Mouse (Mus musculus) frontal cortex, postnatal 10 days (tissue): Measurements from ENCODE around the gene Gpr183.

ENCODE experiments used
- DNase-seq, 2 experiments: peaks; one replicate each; pipeline ENCODE4 v3.0.0; 2022; ENCODE audit warnings: low spot score in 2 of 2, mixed read lengths in 1 of 2

The Gpr183 gene

DNA sequence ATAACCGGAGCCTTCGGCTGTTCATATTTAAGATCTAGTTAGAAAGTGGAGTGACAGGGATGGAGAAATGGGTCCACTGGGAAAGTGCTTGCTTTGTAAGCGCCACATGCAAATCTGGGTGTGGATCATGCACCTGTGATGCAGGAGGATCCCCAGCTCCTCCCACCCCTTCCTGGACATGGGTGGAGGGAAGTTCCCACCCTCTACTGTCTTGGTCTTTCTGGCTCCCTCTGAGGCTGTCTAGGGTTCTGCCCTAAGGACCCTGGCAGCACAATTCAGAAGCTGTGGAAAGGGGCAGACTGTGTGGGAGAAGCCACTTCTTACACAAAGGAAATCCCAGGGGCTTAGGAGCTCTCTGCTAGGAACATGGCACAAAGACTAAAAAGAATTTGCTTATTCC is 33.4 kb downstream of the Gpr183 start:
- no peak for DNase-seq

DNA sequence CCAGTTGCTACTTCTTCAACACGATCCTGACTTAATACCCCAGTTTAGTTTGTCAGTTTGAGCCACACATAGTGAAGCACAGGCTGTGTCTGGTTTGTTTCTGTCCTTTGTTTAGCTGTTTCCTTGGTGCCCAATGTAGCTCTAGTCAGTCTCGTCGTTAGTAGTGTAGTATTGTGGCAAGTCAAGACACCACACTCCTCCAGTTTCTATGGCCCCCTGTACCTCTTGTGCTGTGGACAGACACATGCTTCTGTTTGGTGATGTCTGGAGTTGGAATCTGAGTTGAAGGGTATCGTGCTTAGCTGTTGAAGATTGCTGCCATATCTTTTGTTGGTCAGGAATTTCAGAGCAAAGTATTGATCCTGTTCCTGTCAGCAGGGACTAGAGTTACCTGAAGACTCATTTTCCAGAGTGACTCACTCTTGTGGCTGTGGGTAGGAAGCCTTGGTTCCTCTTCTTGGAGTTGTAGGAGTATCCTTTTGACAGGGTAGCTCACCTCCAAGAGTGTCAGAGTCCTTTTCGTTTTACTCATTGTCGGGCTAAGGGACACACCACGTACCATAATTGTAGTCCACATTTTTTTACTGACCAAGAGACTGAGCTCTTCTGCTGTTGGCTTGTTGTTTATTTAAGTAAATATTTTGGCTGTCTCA is 34.1 kb downstream of the Gpr183 start:
- no peak for DNase-seq

DNA sequence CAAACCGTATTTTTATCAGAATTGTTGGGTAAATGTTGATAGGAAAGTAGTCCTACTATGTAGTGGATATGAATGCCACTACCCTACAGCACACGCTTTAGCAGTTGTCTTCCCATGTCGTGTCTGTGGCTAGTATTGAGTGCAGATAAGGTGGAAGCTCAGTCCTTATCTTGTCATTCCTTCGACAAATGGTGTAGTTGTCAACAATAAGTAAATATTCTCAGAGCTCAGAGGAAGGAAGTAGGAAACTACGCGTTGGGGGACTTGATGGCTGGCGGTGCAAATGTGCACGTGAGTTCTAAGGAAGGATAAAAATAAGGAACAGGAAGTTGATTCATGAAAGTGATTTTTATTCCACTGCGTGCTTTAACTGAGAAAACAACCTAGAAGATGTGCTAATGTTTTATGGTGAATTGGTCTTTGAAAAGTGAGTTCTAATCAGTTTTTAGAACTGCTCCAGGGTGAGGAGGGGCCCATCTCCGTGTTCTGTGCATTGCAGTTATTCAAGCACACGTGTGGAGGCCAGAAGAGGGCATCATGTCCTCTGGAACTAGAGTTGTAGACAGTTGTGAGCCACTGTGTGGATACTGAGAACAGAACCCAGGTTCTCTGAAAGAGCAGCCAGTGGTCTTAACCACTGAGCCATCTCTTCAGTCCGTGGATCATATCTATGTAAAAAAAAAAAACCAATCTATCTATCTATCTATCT is 35.6 kb downstream of the Gpr183 start:
- no peak for DNase-seq

DNA sequence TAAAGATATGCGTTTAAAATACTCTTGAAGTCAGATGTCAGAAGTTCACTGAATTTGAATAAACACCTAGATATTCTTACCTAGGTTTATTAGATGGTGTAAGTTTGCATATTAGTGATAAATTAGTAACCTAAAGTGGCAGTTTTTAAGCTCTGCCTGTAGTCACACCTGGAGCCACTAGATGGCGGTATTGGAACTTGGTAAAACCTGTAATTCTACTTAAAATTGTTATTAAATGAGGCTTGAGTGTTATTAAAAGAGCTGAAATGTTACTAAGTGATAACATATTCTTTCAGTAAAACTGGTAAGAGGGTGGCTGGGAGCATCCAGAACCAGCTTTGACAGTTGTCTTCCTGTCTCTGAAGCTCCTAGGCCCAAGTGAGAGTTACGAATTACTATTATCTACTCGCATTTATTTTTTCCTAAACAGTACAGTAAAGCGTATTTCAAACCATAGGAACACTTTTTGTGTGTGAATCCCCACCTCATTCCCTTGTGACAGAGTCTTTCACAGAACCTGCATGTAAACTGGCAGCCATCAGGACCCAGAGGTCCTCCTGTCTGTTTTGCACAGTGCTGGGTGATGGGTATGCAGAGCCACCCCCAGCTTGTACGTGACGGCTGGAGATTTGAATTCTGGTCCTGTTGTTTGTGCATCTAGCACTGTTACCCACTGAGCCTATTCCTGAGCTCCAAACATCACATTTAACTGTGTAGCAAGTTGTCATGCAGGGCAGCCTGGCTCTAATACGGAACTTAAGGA is 36.4 kb downstream of the Gpr183 start:
- DNase-seq, result peak in 1 of 2 experiments; percentile 31

DNA sequence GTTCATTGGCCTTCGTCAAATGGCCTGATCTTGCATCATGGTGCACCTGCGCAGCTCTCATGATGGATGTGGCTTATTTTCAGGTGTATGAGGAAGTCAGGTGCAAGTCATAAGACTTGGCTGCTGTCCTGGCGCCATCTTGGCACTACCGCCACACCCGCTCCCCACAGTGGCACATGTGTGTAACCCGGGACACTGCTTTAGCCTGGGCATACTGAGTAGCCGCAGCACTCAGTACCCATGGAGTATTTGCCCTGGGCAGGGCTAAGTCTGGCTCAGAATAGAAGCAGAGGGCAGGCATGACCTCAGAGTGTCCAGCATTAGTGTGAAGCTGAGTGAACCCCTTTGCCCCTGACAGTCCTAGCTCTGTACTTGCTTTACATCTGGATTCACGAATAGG is 37.5 kb downstream of the Gpr183 start:
- DNase-seq, result no peak

DNA sequence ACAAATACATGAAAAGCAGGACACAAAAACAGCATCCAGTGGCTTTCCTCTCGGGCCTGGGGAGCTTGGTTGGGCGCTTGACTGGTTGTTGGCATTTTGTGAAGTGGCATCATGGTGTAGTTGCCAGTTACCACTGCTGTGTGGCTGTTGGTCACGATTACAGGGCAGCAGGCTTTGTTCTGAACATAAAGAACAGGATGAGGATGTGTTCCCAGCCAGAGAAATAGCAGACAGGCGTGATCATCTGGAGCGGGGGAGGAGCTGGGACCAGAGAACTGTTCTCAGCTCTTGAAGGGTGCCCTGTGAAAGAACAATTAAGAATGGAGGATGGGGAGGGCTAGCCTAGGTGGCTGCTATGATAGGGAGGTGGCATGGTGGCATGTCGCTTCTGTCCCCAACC is 38.1 kb downstream of the Gpr183 start:
- no peak for DNase-seq

DNA sequence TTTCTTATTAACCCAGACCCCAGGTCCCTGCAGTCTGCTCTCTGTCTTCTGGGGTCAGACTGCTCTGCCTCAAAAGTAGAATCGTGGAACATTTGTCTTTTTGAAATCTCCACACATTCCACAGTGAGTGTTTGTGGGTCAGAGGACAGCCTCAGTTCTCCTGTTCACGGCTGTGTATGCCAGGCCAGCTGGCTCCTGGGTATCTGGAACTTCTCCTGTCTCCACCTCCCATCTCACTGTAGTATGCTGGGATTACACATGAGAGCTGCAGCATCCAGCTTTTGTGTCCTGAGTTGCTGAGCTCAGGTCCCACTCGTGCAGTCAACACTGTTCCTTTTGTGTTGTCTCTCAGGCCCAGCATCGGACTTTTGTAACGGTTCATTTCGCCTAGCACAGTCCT is 40.1 kb downstream of the Gpr183 start:
- DNase-seq, result no peak

DNA sequence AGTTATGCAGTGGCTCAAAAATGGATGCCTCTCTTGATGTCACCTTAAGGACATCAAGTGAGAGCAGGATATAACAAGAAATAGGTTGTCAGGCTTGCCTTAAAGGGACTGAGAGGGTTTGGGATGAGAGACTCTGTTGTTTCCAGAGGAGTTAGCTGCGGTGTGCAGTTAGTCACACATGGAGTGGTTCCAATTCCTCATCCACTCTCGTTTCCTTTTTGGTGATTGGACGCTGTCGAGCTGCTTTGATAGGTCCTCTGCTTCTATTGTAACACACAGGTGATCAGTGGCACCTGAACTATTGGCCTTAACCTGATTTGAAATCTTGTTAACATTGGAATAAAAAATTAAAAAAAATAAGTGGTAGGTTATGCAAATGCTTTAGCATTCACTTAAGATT is 42.3 kb downstream of the Gpr183 start:
- DNase-seq, result no peak

DNA sequence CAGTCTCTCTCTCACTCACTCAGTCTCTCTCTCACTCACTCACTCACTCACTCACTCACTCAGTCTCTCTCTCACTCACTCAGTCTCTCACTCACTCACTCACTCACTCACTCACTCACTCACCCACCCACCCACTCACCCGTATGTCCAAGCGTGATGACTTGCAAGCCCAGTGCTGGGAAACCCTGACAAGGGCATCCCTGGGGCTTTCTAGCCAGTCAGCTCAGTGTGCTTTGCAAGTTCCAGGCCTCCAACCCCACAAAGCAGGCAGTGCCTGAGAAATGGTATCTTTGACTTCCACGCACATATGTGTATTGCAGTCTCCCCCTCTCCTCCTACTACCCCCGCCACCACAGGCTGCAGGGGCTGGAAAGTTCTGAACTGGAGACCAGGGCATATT is 43.0 kb downstream of the Gpr183 start:
- DNase-seq, result no peak

DNA sequence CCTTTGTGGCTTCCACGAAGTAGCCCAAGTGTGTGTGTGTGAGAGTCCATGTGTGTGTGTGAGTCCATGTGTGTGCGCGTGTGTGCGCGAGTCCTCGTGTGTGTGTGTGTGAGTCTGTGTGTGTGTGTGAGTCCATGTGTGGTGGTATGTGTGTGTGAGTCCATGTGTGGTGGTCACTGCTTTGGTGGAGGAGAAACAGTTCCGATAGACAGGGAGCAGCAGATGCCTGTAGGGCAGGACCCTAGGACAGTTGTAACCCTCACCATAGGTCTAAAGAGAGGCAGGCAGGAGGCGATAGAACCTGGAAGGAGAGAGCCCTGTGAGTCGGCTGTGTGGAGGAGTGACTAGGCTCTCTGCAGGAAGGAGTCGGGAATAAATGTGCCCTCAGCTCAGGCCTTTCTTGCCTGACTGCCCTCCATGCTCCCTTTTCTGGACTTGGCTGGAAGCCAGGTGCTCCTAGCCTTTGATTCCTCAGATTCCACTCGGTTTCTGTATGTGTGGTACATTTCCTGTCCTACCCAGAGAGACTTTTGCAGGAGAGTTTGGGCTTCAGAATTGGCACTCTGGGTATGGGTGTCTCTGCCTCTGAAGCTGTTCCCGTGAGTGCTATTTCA is 44.4 kb downstream of the Gpr183 start:
- no peak for DNase-seq

DNA sequence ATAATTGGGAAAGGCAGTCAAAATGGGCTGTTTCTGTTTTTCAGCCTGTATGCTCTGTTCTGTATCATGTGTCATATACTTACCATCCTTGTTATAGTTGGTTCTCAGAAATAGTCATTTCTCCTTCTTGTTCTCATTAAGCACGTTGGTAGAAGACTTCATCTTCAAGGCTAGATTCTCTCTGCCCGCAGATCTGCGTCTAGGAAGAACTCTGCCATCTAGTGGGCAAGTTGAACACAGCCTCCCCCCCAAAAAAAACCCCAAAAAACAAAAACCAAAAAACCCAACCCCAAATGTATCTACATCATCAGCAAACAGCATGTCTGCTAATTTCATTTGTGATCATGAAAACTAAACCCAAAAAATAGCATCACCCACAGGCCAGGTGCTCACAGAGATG is 45.2 kb downstream of the Gpr183 start:
- DNase-seq, result no peak

DNA sequence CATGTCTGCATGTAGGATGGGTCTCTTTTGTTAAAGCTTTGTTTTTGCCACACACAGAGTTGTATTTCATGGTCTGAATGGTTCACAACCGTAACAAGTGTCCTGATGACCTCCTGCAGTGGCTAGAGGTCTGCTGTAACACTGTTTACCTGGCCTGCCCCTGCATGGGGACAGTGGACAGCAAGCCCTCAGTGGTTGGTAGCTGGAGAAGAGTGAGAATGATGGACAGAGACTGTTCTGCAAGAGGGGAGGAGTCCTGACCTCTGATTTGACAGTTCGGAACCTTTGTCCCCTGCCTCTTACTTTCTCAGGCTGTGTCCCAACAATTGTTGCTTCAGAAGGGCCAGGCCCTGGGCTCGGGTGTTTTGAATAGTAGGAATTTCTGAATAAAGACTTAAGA is 46.7 kb downstream of the Gpr183 start:
- DNase-seq, result no peak

DNA sequence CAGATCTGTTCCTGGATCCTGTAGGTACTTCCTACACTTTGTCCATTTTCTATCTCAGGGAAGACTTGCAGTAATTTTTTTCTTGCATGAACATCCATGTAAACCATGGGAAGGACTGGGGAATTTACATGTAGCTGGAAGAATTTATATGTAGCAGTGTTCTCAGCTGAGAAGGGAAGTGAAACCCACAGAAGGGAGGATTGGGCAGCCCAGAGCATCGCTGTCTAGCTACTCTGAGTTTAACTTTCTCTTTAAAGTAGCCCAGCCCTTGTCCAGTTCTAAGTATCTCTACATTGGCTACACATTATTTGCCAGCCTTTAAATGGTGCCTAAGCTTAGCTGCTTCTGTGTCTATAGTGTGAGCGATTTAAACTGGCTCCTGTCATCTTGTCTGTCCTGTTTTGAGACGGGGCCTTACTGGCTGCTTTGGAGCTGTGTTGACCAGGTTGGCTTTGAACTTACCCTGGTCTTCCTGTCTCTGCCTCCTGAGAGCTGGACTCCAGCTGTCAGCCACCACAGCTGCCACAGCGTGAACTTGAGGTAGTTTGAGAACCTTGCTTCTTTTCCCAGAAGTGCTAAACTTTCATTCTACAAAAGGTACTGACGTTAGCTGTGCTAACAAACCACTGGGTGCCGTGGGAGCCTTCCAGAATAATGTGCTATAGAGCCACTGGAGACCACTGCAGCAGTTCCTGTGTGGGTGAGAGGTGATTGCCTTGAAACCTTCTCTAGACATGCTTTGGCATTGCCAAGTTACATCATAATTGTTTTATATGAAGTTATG is 48.5 kb downstream of the Gpr183 start:
- no peak for DNase-seq

DNA sequence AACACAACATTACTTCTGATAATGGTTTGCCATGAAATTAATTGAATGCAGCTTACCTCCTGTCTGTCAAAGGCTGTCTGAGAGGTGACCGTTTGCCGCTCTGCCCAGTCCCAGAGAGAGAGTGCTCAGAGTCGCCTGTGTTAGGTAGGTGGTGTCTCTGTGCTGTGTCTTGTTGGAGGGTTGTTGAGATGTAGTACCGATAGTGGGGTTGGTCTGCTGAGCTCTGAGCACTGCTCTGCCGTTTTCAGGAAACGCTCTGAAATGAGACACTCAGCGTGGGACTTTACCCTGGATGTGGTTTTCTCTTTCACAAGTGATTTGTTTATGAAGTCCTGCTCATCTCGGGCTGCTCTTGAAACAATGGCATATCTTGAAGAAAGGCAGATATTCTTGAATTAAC is 49.4 kb downstream of the Gpr183 start, which contains the start of gene Gpr18:
Gene Gpr18, minus strand, starts transcription at position 161 of the 400 bp plus-strand sequence.
- DNase-seq, result no peak

DNA sequence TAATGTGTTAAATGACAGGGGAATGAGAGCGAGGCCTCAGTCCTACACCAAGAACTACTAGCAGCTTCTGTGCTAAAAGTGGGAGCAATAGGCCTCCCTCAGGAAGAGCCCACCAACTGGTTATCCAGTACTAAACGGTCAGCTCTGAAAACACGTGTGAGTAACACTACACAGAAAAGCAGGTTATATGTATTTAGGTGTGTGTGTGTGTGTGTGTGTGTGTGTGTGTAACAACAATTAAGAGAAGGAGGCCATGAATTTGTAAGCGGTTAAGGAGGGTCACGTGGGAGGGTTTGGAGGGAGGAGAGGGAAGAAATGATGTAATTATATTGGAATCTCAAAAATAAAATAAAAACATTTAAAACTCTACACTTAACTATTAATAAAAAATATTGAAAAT is 49.9 kb downstream of the Gpr183 start:
- no peak for DNase-seq

DNA sequence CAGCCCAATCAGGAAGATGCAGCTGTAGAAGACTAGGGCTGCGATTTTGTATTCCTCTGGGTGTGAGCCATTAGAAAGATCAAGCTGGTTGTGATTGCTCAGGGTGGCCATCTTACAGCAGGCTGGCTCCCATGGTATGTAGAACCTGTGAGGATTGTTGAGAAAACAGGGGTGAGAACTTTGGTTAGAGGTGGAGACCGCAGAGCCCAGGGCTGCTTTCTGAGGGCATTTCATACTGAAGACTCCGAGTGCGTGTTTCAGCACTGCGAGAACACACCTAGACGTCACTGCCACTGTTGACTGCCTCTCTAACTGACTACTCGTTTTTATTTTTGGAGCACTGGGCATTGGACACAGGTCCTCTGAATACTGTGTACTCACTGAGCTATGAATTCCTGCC is 52.5 kb downstream of the Gpr183 start:
- DNase-seq, result no peak

DNA sequence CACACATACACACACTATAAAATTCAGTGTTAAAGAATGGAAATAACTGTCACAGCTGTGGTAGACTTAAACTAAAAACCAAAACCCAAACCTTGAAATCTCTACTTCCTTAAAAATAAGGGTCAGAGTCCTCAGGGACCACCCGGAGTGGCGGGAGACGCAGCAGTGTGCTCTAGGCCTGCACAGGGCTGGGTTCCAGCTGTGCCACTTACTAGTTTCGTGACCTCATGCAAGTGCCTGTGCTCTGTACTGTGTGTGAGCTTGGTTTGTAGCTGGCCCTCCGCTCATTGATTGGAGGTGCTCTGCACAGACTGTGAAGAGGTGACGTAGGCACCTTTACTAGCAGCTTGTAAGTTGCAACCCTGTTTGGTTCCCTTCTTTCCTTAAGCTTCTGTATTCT is 55.1 kb downstream of the Gpr183 start:
- no peak for DNase-seq

DNA sequence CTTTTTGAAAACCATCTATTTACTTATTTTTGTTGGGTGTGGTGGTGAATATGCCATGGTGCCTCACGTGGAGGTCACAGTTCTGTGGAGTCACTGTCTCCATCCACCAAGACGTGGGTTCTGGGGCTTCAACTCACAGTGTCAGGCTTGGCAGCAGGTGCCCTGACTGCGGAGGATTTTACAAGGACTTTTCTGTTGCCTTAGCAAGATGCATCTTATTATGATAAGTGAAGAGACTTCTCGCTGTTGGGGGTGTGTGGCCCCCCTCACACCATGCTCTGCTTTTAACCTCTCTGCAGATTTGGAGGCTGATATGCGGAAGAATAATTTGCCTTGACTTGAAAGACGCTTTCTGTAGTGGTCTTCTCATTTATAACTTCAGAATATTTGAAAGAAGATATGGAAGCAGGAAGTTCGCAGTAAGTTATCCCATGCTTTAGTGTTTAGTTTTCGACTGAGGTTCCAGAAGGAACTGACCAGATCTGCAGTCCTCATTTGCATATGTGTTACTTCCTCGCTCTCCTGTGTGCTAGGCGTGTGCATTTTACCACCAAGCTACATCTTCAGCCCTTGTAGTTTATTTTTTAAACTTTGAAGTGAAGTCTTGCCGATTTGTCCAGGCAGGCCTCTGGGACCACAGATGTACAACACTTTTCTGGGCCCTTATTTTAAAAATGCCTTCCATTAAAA is 57.9 kb downstream of the Gpr183 start:
- DNase-seq, result no peak

DNA sequence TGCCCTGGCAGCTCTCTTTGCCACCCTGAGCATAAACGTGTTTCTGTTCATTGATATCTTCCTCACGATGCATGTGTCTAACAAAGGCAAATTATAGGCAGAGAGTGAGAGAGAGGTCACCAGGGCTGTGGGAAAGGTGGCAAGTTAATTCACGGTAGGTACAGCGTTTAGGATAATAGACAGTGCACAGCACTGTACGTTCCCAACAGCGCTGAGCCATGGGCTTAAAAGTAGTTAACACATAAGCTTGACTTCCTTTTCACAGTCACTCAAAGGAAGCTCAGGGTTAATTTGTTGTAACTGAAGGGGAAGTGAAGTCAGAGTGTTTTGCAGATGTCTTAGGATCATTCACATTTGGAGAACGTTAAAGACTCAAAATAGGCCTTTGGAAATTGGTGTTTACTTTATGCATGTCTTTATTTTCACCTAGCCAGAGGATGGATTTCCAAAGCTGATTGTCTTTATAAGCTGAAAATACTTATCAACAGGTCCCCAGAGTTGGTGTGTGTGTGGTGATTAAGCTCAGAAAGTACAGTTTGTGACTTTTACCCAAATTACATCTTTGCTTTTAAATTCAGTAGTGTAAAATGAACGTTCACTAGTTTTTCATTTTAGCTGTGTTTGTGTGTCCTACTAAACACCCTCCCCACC is 58.5 kb downstream of the Gpr183 start:
- DNase-seq, result no peak

DNA sequence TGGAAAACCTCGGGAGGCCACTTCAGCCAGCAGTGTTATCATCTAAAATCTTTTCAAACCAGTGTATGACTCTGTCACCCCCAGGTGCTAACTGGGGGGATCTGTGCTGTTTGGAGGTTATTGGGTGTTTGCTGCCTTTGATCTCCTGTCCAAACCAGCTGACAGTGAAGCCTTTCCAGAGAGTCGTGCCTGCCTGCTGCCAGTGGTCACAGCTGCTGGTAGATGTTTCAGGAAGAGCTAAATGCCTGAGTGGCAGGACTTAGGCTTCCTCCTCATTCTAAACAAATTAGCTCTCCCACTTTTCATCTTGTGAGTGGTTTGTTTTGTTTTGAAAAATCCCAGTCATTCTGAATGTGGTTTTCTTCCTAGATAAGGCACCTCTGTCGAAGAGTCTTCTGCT is 60.2 kb downstream of the Gpr183 start:
- no peak for DNase-seq
